Mouse (Mus musculus): ENCODE measurements around the gene Cers6.

Cers6 gene

GRCm38 (mm10) chr2:69129425-69130210 lies 268.4 kb downstream of the Cers6 start:
- DNase-seq, result no peak

- no peak for DNase-seq
Observed at GRCm38 (mm10) chr2:69132046-69132445, 270.8 kb downstream of the Cers6 start.

GRCm38 (mm10) chr2:69132488-69133040 lies 271.3 kb downstream of the Cers6 start:
- DNase-seq, result no peak

- DNase-seq, result no peak
Observed at GRCm38 (mm10) chr2:69134186-69134585, 272.9 kb downstream of the Cers6 start.

GRCm38 (mm10) chr2:69134937-69135336 lies 273.7 kb downstream of the Cers6 start:
- DNase-seq, result no peak

GRCm38 (mm10) chr2:69135661-69136576 lies 274.7 kb downstream of the Cers6 start, which contains the start of gene Nostrin:
Gene Nostrin (plus strand): TSS chr2:69135800.
- DNase-seq, result no peak

GRCm38 (mm10) chr2:69137406-69138084 lies 276.3 kb downstream of the Cers6 start:
- DNase-seq, result no peak

- no peak for DNase-seq
Observed at GRCm38 (mm10) chr2:69138759-69139158, 277.5 kb downstream of the Cers6 start.

GRCm38 (mm10) chr2:69140215-69140614 lies 279.0 kb downstream of the Cers6 start:
- DNase-seq, result no peak

GRCm38 (mm10) chr2:69140816-69141215 lies 279.6 kb downstream of the Cers6 start:
- DNase-seq, result no peak

- no peak for DNase-seq
Observed at GRCm38 (mm10) chr2:69148691-69149090, 287.4 kb downstream of the Cers6 start.

- no peak for DNase-seq
Observed at GRCm38 (mm10) chr2:69149154-69149553, 287.9 kb downstream of the Cers6 start.

GRCm38 (mm10) chr2:69150841-69151240 lies 289.6 kb downstream of the Cers6 start:
- DNase-seq, result no peak

- DNase-seq, result no peak
Observed at GRCm38 (mm10) chr2:69155861-69156260, 294.6 kb downstream of the Cers6 start.

GRCm38 (mm10) chr2:69156283-69156682 lies 295.0 kb downstream of the Cers6 start:
- no peak for DNase-seq

GRCm38 (mm10) chr2:69158907-69159306 lies 297.7 kb downstream of the Cers6 start:
- DNase-seq, result no peak

All from right cerebral cortex, postnatal 4 days (tissue).